Mouse (Mus musculus) neural tube, embryonic 13.5 days (tissue): ENCODE measurements around the gene Ube2c. TPM values are rescaled to one million over a fixed set of nuclear protein-coding genes. Genes with fewer than 3 reads are reported as not detected.

Experiments
- ATAC-seq: fragments of 200-750 bp; cut with Nextera tagmentation; 2 replicates; pipeline ENCODE4 v1.8.0; 2017; ENCODE audit warnings: low read depth, mild to moderate bottlenecking, moderate TSS enrichment, moderate library complexity
- H3K27ac ChIP-seq: fragments of 300-500 bp; sonication (generic); replicated peaks from 2 replicates; pipeline ENCODE4 v1.5.1; 2015; ENCODE audit warnings: moderate library complexity, mild to moderate bottlenecking, inconsistent platforms
- H3K27me3 ChIP-seq: fragments of 300-500 bp; sonication (generic); 2 replicates; pipeline ENCODE4 v1.6.1; 2015; ENCODE audit warnings: mild to moderate bottlenecking, inconsistent platforms
- H3K36me3 ChIP-seq: fragments of 300-500 bp; sonication (generic); 2 replicates; pipeline ENCODE4 v1.6.1; 2015; ENCODE audit warnings: mild to moderate bottlenecking, inconsistent platforms
- H3K4me1 ChIP-seq: fragments of 300-500 bp; sonication (generic); replicated peaks from 2 replicates; pipeline ENCODE4 v1.6.1; 2015; ENCODE audit warnings: inconsistent platforms
- H3K4me2 ChIP-seq: fragments of 300-500 bp; sonication (generic); 2 replicates; pipeline ENCODE4 v1.6.1; 2015; ENCODE audit warnings: inconsistent platforms, mild to moderate bottlenecking, moderate library complexity
- H3K4me3 ChIP-seq: fragments of 300-500 bp; sonication (generic); 2 replicates; pipeline ENCODE4 v1.5.1; 2015; ENCODE audit warnings: mild to moderate bottlenecking, inconsistent platforms
- H3K9ac ChIP-seq: fragments of 300-500 bp; sonication (generic); 2 replicates; pipeline ENCODE4 v1.6.1; 2015; ENCODE audit warnings: moderate library complexity, mild to moderate bottlenecking, inconsistent platforms
- H3K9me3 ChIP-seq: fragments of 300-500 bp; sonication (generic); 2 replicates; pipeline ENCODE4 v1.6.1; 2016; ENCODE audit warnings: inconsistent platforms
- WGBS: fragments of 180-500 bp; shearing (Covaris S2); methylation state at CpG from one replicate; pipeline ENCODE4 v1.1.7; 2015; 5-methylcytosine and 5-hydroxymethylcytosine counted together
- polyA plus RNA-seq: library from polyadenylated mRNA; unstranded; fragments of >200 nt; fragmentation: Nextera tagmentation; extraction: Ambion mirVana; gene quantifications from 2 replicates; pipeline ENCODE4 v1.2.1, GENCODE M21; 2015

The Ube2c gene
- polyA plus RNA-seq, 1 experiment from 2014 or later: 80.8 TPM

DNA sequence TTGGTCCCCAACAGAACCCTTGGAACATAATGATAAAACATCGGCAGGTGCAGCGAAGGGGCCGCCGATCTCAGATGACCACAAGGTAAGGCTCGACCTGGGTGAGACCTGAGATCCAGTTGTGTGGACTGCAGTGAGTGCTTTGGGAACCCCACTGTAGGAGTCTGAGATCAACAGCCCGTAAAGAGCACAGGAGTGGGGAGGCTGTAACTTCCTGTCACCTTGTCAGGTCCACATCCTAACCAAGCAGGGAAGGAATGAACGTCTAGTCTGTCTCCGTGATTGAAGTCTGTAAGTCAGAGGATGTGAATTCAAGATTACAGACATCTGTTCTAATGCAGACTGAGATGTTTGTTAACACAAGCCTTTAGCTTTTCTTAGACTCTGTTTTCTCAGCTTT, 23.0 kb upstream of the Ube2c start:
- no peak for ATAC-seq
- Histone ChIP-seq H3K4me2 (peak overlapping the region; percentile 73), H3K4me3 (peak overlapping the region; percentile 72), H3K27me3 (no peaks in the 10 kb centered on the region; the same call in 1 of the 2 replicates), H3K9ac (peak overlapping the region; percentile 89), H3K4me1 (peaks cover 33% of the 10 kb centered on the region), H3K27ac (no peak overlapping the region), H3K36me3 (peaks cover 40% of the 10 kb centered on the region), H3K9me3 (no peaks in the 10 kb centered on the region)
- 56% methylated on average over 8 of the region's 8 CpGs for WGBS

DNA sequence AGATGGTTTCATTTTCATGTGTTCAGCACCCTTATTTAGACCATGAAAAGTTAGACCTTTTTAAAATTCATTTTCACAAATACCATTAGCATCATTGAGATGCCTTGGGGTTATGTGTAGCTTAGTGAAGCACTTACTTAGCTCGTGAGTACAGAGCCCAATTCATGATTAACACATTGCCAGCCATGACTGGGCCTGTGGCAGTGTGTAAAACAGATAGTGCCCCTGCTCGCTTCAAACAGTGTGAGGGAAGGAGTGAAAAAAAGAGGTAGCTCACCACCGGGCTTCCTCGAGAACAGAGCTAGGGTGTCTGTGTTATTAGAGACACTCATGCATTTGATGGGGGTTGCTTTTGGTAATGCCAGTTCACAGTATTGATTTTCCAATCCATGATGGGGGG, 21.5 kb upstream of the Ube2c start:
- Histone ChIP-seq H3K4me1 (peaks cover 33% of the 10 kb centered on the region), H3K4me3 (no peak overlapping the region), H3K9ac (0 out of 2 replicates have a peak overlapping the region, but pooled peaks have one; percentile 8), H3K27ac (no peak overlapping the region), H3K36me3 (peaks cover 55% of the 10 kb centered on the region), H3K4me2 (no peak overlapping the region), H3K27me3 (no peaks in the 10 kb centered on the region; the same call in 1 of the 2 replicates), H3K9me3 (no peaks in the 10 kb centered on the region)
- ATAC-seq: no peak
- 87% methylated on average over 4 of the region's 4 CpGs for WGBS

DNA sequence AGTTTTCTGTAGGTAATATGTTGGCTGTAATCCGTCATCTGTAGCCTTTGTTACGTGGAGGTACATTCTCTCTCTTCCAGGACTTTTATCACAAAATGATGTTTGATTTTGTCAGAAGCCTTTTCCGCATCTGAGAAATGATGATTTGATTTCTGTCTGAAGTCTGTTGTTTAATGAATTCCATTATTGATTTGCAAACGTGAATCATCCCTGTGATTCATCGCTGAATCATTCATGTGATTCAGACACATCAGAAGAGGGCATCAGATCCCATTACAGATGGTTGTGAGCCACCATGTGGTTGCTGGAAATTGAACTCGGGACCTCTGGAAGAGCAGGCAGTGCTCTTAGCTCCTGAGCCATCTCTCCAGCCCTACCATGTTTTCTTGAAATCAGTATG, 20.7 kb upstream of the Ube2c start:
- WGBS: 88% methylated on average over 6 of the region's 6 CpGs
- no peak overlapping the region for H3K4me3 ChIP-seq
- H3K9ac ChIP-seq: no peak overlapping the region
- no peak overlapping the region for H3K27ac ChIP-seq
- peaks cover 33% of the 10 kb centered on the region for H3K4me1 ChIP-seq
- no peak for ATAC-seq
- H3K27me3 ChIP-seq: no peaks in the 10 kb centered on the region; the same call in 1 of the 2 replicates
- peaks cover 61% of the 10 kb centered on the region for H3K36me3 ChIP-seq
- no peak overlapping the region for H3K4me2 ChIP-seq
- no peaks in the 10 kb centered on the region for H3K9me3 ChIP-seq

DNA sequence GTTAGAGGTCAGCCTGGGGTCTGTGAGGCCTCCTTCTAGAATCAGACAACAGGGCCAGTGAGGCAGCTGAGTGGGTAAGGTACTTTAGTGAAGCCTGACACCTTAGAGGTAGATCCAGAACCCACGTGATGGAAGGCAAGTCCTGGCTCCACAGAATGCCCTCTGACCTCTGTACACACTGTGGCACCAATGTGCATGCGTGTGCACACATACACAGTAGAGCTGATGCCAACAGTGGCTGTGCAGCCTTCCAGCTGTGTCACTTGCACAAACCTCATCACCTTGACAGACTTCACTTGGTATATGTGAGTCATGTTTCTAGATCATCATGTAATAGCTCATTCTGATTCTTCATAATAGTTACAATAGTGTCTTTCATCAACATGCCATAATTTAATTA, 17.2 kb upstream of the Ube2c start:
- WGBS: 94% methylated on average over 2 of the region's 2 CpGs
- Histone ChIP-seq H3K36me3 (peaks cover 95% of the 10 kb centered on the region), H3K9me3 (no peaks in the 10 kb centered on the region), H3K4me1 (peaks cover 14% of the 10 kb centered on the region), H3K9ac (no peak overlapping the region), H3K27ac (no peak overlapping the region), H3K27me3 (no peaks in the 10 kb centered on the region), H3K4me2 (no peak overlapping the region), H3K4me3 (no peak overlapping the region)
- ATAC-seq: no peak

DNA sequence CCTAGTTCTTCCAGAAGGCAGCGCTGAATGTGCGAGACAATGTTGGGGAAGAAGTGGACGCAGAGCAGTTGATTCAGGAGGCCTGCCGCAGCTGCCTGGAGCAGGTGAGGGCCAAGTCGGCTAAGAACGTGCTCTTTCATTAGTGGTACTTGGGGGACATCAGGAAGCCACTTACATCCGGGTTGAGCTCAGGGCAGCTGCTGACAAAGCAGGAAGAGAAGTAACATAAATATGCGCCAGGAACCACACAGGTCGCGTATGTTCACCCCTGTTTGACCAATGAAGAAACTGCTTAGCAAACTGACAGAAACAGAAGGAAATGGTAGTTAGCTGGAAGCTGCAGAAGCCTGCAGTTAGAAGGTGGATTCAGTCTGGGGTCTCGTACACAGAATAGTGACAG, 15.6 kb upstream of the Ube2c start:
- no peak overlapping the region for H3K4me2 ChIP-seq
- no peaks in the 10 kb centered on the region for H3K9me3 ChIP-seq
- H3K4me3 ChIP-seq: no peak overlapping the region
- H3K9ac ChIP-seq: no peak overlapping the region
- H3K4me1 ChIP-seq: no peaks in the 10 kb centered on the region
- peaks cover 95% of the 10 kb centered on the region for H3K36me3 ChIP-seq
- ATAC-seq: no peak
- 87% methylated on average over 11 of the region's 11 CpGs for WGBS
- H3K27ac ChIP-seq: no peak overlapping the region
- H3K27me3 ChIP-seq: no peaks in the 10 kb centered on the region

DNA sequence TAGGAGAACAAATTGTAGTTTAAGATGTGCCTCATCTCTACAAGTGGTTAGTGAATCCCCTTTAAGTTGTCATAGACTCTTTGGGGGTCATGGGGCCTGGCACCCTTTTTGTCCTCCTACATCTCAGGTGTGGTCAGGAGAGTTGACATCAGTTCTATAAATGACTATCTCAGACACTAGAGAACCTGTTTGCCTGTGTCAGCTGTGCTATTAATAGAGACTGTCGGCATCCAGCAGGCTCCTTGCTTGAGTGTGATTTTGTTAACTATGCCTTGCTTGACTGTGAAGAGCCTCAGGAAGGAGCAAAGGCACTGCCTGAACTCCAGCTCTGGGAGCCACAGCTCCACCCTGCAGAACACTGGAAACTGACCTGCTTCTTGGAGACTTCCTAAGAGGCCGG, 14.9 kb upstream of the Ube2c start:
- no peak overlapping the region for H3K9ac ChIP-seq
- H3K27ac ChIP-seq: no peak overlapping the region
- no peaks in the 10 kb centered on the region for H3K4me1 ChIP-seq
- no peaks in the 10 kb centered on the region for H3K27me3 ChIP-seq
- H3K9me3 ChIP-seq: no peaks in the 10 kb centered on the region
- H3K4me2 ChIP-seq: no peak overlapping the region
- peaks cover 96% of the 10 kb centered on the region for H3K36me3 ChIP-seq
- no peak for ATAC-seq
- WGBS: 85% methylated on average over 2 of the region's 2 CpGs
- H3K4me3 ChIP-seq: no peak overlapping the region

DNA sequence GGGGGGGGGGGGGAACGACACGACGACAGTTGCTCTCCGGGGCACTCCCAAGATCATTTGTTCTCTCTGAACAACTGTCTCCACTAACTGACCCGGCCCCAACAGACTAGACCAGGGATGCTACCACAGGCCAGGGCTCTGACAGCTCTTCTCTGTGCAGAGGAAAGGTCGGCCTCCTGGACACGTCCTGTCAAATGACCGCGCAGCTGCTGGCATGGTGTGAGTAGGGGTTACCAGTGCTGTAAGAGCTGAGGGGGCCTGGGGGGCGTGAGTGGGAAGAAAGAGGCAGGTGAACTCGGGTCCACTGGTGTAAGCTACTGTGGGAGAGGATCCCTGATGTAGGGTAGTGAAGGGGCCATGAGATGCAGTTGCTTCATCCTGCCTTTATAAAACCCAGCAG, 11.9 kb upstream of the Ube2c start:
- Histone ChIP-seq H3K4me1 (no peaks in the 10 kb centered on the region), H3K27me3 (no peaks in the 10 kb centered on the region), H3K4me2 (no peak overlapping the region), H3K36me3 (peaks cover 98% of the 10 kb centered on the region), H3K9me3 (no peaks in the 10 kb centered on the region), H3K4me3 (no peak overlapping the region), H3K27ac (no peak overlapping the region), H3K9ac (no peak overlapping the region)
- ATAC-seq: no peak
- WGBS: 88% methylated on average over 11 of the region's 11 CpGs

DNA sequence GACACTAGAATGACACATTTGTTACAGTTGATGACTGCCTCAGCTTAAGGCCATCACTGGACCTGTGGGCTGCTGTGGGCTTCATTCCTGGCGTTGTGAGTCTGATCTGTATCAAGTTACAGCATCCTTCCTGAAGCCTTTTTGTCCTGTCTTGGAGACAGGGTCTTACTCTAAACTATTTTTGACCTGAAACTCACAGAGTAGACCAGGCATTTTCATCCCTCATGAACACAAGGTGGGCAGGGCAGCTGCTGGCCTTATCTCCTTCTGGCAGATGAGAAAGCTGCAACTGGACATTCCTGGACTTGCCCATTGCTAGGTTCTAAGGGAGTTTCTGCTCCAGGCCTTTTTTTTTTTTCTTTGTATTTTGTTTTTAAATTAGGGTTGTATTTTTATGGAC, 11.0 kb upstream of the Ube2c start:
- Histone ChIP-seq H3K4me3 (no peak overlapping the region), H3K27me3 (no peaks in the 10 kb centered on the region), H3K36me3 (peaks cover 100% of the 10 kb centered on the region), H3K9ac (no peak overlapping the region), H3K9me3 (no peaks in the 10 kb centered on the region), H3K27ac (no peak overlapping the region), H3K4me1 (no peaks in the 10 kb centered on the region), H3K4me2 (no peak overlapping the region)
- WGBS: 78% methylated on average over 1 of the region's 1 CpGs
- no peak for ATAC-seq

DNA sequence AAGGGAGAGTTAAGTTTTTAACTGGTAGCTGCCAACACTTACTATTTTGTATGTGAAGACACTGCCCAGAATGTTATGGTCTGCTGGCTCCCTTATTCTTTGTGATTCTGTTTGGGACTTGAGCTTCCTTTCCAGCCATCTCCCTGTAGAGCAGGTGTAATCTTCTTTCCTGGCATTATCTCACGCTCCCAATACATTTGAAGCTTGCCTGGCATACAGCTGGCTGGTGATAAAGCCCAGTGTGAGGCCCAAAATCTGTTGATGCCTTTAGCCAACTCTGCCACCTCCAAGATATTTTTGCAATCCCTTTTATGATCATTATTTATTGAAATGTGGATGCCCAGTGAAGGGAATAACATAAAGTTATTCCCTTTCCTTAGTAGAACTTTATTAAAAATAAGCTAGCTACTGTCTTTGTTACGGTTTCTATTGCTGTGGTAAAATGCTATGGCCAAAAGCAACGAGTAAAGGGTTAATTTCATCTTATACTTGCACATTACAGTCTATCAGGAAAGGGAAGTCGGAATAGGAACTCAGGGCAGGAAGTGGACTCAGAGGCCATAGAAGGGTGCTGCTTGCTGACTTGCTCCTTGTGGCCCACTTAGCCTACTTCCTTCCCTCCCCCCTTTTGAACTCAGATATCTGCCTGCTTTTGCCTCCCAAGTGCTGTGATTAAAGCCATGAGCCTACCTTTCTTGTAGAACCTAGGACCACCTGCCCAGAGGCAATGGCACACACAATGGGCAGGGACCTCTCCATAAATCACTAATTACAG, 9.5 kb upstream of the Ube2c start:
- Histone ChIP-seq H3K4me2 (no peak overlapping the region), H3K4me3 (no peak overlapping the region), H3K27me3 (no peaks in the 10 kb centered on the region), H3K4me1 (no peaks in the 10 kb centered on the region), H3K27ac (no peak overlapping the region), H3K9me3 (no peaks in the 10 kb centered on the region), H3K9ac (no peak overlapping the region), H3K36me3 (peaks cover 93% of the 10 kb centered on the region)
- ATAC-seq: no peak
- WGBS: 93% methylated on average over 4 of the region's 4 CpGs

DNA sequence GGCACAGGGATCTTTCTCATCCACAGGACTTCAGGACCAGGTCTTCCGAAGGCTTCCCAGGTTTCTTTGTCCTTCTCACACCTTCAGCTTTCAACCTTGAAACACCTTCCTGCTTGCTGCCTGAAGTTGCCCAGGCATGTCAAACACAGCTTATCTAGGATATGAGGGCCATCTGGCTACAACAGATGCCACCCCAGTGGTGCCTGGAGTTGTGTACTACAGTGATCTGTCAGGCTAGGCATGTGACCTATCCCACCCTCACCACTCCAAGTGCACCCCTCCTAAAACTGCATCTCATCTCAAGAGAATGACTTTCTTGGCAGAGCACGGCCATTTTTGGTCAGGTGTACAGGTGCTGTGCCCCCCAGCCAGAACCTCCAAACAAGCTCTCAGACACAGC, 8.2 kb upstream of the Ube2c start:
- WGBS: 97% methylated on average over 2 of the region's 2 CpGs
- no peak overlapping the region for H3K4me2 ChIP-seq
- H3K9me3 ChIP-seq: no peaks in the 10 kb centered on the region
- no peak overlapping the region for H3K9ac ChIP-seq
- H3K27me3 ChIP-seq: no peaks in the 10 kb centered on the region
- peaks cover 93% of the 10 kb centered on the region for H3K36me3 ChIP-seq
- H3K4me1 ChIP-seq: no peaks in the 10 kb centered on the region
- H3K4me3 ChIP-seq: no peak overlapping the region
- no peak overlapping the region for H3K27ac ChIP-seq
- ATAC-seq: no peak

DNA sequence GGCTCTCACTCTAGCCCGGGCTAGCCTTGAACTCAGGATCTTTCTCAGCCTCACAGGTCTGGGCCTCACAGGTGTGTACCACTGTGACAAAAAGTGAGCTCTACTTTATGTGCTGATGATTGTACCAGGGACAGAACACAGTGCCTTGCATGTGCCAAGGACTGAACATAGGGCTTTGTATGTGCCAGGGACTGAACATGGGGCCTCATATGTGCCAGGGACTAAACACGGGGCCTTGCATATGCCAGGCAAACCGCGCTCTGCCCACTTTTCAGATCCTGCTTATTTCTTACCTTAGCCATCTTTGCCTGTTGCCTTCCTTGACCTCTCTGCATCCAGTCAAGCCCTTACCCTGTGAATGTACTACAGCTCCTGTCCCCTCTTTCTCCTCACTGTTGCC, 7.7 kb upstream of the Ube2c start:
- no peak for ATAC-seq

DNA sequence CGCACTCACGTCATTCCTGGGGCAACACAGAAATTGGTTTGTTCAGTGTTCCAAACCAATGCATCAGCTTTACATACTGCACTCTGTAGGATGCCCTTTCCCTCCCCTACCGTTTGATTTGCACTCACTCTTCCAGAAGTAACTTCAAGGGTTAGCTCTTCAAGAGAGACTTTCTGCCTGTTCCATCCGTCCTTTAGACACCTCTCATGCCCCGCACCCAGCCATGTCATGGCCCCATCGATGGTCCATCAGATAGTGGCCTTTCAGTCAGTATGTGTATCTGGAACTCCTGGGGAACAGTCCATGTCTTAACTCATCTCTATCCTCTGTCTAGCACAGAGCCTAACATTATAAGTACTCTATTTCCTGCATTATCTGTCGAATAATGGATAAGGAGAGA, 7.1 kb upstream of the Ube2c start:
- Histone ChIP-seq H3K9me3 (no peaks in the 10 kb centered on the region), H3K36me3 (peaks cover 93% of the 10 kb centered on the region), H3K27ac (no peak overlapping the region), H3K4me1 (no peaks in the 10 kb centered on the region), H3K9ac (no peak overlapping the region), H3K4me3 (no peak overlapping the region), H3K27me3 (no peaks in the 10 kb centered on the region), H3K4me2 (no peak overlapping the region)
- no peak for ATAC-seq
- 91% methylated on average over 7 of the region's 7 CpGs for WGBS

More for the DNA sequence above, 7.7 kb upstream of the Ube2c start:
- Histone ChIP-seq H3K9me3 (no peaks in the 10 kb centered on the region), H3K4me2 (no peak overlapping the region), H3K27me3 (no peaks in the 10 kb centered on the region), H3K9ac (no peak overlapping the region), H3K4me3 (no peak overlapping the region), H3K4me1 (no peaks in the 10 kb centered on the region), H3K36me3 (peaks cover 93% of the 10 kb centered on the region), H3K27ac (no peak overlapping the region)
- WGBS: 96% methylated on average over 4 of the region's 4 CpGs

DNA sequence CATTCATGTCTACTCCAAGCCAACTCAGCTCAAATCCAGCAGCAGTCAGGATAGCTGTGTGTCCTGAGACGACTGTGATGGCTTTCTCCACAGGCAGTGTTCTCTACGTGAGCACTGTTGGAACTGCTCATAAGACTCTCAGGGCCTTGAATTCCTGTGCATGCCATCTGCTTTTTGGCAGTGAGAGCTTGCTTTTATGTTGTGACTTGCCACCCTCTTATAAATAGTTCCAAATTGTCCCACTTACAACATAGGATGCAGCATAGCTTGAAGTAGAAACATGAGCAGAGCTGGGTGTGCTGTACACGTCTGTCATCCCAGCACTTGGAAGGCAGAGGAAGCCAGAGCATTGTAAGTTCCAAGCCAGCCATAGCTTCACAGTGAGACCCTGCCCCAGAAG, 3.9 kb upstream of the Ube2c start:
- Histone ChIP-seq H3K9ac (no peak overlapping the region), H3K4me2 (no peak overlapping the region), H3K4me3 (no peak overlapping the region), H3K9me3 (no peaks in the 10 kb centered on the region), H3K4me1 (peaks cover 11% of the 10 kb centered on the region), H3K36me3 (peaks cover 70% of the 10 kb centered on the region), H3K27me3 (no peaks in the 10 kb centered on the region), H3K27ac (no peak overlapping the region)
- 81% methylated on average over 3 of the region's 3 CpGs for WGBS
- no peak for ATAC-seq
